Mouse (Mus musculus) CD8-positive naive resting alpha-beta T cell, adult 2 months (primary cell): ENCODE data around the gene Tssk2.

Experiments
- DNase-seq, 2 experiments: peaks; one replicate each; pipeline ENCODE4 v3.0.0; 2022; ENCODE audit warnings: low read depth in 2 of 2, low spot score in 2 of 2

Tssk2 gene

DNA sequence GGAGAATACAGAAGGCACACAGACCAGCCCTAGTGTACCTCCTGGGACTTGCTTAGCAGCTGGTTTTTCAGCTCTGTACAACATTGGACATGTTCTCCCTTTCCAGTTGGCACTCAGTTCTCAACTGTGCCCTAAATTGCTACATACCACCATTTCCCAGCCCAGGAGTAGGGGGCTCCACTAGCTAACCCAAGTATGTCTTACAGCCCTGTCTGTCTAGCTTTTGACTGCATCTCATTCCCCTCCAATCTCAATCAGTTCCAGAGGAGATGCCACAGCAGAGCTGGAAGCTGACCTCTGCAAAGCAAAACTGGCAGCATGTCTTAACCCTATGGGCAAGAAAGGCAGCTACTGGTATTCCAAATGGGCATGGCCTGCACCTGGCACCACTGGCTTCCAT, 2.3 kb upstream of the Tssk2 start:
- no peak for DNase-seq

DNA sequence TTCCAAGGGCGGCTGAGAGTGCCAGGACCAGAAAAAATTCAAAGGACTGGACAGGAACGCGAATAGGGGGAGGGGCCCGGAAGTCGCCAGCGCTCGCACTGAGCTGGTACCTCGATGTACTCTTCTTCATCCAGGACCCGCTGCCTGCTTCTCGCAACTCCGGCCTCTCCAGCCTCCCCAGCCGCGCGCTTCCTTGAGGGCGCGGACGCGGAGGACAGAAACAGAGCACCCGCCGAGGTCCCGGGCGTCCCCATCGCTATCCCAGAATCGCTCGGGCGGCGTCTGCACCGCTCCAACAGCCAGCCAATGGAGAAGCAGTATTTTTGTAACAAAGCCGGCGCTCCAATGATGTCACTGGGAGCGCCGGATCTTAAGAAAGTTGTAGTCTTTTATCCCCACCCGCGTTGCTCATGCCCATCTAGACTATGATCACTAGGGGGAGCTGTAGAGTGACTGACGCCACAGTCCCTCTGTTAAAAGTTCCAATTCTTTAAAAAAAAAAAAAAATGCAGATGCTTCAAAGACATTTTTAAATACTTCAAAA, 12.7 kb downstream of the Tssk2 start, which contains the start of gene Ess2:
Gene Ess2 (minus strand): TSS at position 297 of the 544 bp plus-strand sequence.
- peak; percentile 83 to 86 for DNase-seq

DNA sequence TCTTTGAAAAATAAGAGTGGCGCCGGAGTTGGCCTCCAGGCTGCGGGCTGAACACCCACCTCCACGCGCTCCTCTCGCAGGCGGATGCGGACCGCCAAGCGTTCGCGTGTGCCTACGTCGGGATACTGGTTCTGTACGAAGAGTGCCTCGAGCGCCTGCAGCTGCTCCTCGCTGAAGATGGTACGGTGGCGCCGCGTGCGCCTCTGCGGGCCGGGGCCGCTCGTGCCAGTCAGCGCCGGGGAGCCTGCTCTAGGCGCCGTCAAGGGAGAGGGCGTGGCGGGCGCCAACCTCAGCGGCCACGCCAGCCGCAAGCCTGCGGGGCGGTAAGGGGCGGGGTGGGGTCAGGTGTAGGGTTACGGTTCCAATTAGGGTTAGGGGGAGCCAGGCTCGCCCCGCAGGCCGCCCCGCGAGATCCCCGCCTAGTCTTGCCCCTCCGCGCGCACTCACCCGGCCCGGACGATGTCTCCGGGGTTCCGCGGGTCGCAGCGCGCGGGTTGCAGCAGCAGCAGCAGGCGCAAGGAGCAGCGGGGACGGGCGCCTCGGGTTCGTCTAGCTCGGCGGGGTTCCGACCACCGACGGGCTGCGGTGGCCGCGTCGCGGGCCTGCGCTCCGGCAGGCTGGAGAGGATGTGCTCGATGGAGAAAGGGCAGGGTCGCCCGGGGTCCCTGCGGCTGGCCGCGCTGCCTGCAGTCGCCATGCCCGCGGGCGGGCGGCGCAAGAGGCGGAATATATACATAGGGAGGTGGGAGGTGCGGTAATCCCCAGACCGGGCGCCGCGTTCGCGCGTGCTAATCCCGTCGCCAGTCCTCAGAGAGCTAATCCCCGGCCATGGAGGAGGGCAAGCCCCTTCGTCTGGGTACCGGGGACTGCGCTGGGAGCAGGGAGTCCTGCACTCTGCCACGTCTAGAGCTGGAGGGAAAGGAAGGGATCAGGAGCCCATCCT, 16.1 kb downstream of the Tssk2 start, which contains the start of gene Gsc2:
Gene Gsc2 (minus strand): TSS at position 753 of the 943 bp plus-strand sequence.
- no peak for DNase-seq

DNA sequence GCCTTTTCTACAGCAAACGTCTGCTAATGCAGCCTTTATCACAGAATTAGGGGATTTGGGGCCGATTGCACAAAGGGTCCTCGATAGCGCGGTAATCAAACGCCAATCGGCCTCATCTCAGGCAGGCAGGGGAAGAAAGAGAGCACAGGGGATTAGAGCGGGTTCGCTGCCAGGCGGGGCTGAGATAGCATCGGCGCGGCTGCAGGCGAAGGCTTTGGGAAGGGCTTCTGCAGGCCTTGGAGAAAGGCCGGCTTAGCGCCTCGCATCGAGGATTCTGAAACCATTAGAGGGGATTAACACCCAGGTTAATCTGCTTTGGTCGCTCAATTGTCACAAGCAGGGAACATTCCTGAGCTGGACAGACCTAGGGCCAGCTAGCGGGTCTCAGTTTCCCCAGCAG, 22.1 kb downstream of the Tssk2 start:
- DNase-seq: no peak

DNA sequence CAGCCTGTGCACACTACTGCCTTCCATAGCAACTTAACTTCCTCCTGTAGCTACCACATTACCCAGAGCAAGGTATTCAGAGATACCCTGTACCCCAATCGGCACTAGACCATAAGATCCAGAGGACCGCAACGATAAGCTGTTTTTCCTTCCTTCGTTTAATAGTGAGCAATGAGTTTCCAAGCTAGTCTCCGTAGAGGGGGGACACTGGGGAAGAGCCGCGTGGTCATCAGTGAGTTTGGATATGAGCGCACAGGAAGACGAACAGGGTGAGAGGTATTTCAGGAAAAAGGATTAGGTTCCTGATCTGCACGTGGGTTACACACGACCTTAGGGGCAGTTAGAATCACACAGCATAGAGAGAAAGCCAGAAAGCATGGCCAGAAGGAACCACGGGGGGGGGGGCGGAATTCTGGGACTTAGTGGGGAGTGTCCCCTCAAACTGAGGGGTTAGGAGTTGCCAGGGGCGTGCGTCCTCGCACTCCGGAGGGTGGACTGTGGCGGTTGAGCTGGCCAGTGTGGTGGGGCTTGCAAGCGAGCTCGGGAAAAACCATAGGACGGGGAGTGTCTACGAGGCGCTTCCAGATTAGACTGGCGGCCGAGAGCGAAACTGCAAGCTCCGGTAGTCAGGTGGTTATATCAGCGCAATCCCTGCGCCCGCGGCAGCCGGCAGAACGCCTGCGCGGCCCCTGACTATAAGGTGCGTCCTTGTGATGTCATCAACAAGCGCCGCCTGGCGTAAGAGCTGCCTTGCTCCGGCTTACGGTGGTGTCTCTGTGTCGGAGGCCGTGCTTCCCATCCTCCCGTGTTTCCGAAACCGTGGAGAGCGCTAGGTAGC, 23.1 kb downstream of the Tssk2 start:
- peak; percentile 88 to 89 for DNase-seq

DNA sequence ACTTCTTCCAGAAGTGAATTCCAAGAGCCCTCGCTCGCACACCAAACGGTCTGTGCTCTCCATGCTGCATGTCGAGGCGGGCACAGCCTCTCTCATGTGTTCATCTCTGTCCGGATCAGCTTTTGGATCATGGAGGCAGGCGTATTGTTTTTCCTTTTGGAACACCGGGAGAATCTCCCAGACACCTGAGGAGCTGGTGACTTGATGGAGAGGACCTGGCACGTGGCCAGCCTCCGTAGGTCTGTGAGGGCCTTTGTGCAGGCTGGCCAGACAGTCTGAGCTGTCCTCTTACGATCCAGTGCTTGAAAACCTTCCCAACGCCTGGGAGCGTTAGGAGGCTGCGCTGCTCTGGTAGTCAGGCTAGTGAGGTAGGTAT, 23.7 kb downstream of the Tssk2 start:
- DNase-seq: no peak

DNA sequence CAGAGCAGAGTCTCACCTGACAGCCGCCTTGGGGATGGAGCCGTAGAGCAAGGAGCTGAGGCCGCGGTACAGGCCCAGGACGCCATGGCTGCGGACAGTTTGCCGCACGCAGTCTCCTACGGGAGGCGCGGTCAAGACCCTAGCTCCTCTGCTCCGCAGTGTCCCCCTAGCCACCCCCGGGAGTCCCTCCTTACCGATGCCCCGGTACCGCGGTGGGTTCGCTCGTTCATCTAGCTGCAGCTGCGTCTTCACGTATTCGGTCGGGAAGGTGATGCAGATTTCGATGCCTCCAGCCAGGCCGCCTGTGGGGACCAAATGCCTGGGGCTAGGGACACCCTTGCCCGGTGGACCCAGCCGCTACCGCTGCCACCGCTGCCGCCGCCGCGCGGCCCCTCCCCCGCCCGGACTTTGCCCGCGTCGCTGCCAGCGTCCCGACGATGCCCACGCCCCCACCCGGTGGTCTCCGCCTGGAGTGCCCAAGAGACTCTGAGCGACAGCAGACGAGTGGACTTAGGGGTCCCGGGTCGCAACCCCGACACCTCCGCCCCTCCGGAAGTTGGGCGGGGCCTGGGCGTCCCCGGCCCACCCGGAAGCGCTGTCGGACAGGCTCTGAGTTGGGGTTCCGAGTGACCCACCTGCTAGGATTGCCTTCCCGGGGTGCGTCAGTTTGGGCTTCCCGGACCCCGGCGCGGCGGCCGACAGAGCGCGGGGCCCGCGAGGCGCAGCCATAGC, 29.1 kb downstream of the Tssk2 start:
- DNase-seq: peak in 1 of 2 experiments; percentile 18

DNA sequence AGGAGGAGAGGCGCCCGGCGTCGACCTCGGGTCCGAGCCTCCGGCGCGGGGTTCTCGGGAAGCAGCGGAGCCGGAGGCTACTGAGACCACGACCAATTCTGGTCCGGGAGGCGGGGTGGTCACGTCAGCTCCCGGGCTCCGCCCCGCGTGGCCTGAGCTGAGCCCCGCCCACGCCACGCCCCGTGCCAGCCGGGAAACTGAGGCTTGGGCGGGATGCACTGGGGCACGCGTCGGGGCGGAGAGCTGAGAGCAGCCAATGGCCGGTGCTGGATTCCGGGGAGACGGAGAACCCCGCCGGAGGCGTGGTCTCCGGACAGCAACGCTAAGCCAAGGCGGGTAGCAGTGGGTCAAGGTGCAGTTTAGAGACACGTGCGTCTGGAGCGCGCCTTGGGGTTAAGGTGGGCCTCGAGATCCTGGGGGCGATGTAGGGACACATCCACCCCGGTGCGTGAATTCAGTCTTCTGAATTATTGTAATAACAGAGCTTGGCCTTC, 29.7 kb downstream of the Tssk2 start, which contains the start of gene Slc25a1:
Gene Slc25a1 (minus strand): TSS at position 133 of the 494 bp plus-strand sequence.
- DNase-seq: no peak

DNA sequence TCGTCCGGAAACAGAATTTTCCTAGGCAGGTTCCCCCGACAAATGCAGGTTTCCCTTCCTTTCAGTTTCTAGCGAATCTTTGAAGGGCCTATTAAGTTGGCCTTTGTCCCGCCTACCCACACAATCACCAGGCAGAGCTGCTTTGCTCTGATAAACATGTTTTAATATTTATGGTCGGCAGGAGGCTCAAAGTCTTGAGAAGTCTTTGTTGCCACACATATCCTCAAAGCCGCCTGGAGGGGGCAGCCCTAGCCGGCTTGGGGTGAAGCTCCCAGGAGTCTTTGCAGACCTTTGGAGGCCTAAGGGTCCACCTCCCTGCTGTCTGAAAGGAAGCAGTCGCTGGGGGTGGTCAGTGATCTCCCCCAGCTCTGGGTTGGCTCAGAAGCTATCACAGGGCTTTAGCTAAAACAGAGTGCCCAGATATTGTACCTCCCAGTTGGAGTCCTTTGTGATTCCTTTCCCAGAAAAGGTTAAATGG, 30.2 kb downstream of the Tssk2 start:
- DNase-seq: peak; percentile 72 to 81

DNA sequence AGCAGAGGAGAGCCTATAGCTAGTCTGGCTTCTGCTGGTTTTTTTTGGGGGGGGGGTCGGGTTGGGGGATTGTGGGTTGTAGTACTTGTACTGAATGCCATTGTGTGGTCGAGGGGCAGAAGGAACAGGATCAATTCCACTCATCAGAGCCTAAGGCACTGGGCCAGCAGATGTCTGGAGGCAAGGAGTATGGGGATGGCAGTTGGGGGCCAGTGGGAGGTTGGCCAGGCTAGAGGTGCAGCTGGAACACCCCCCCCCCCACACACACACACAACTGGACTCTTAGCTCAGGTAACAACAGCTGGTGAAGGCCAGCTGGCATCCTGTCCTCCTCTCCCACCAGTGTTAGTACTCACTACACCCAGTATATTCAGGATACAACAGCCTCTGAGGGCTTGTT, 30.8 kb downstream of the Tssk2 start:
- DNase-seq: no peak

DNA sequence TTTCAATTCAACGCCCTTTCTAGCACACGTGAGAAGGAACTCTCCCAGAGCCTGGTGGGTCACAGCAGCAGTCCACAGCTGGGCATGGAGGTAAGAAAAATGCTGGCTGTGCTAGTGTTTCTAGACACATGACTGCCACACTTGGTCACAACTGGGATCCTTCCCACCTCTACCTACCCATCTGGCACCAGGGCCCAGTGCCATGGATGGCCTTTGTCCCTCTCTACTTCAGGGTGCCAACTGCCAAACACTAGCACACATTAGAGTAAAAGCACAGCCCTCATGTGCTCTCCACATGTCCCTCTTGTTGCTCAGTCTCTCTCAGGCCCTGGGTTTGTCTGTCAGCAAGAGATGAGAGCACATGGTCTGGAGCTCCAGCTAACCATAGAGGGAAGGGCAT, 31.2 kb downstream of the Tssk2 start:
- no peak for DNase-seq

DNA sequence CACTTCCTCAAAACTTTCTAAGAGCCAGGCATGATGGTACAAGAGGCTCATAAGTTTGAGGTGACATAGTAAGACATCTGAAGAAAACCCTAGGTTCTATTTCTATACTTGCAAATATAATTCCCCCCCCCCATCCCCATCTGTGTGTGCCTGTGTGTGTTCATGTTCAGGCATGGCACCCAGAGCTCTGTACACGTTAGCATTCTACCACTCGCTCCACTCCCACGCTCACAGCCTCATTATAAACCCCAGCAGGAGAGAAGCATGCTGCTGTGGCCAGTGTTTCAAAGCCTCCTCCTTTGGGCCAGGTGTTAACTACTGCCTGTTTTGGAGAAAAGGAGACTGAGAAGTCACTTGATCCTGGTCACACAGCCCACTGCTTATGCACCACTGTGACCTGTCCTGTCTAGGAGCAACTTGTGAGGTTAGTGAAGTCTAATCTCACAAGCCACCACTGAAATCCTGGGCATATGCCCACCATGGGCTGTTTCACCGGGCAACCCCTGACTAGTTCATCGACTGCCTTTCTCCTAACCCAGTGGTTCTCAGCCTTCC, 33.5 kb downstream of the Tssk2 start:
- no peak for DNase-seq

DNA sequence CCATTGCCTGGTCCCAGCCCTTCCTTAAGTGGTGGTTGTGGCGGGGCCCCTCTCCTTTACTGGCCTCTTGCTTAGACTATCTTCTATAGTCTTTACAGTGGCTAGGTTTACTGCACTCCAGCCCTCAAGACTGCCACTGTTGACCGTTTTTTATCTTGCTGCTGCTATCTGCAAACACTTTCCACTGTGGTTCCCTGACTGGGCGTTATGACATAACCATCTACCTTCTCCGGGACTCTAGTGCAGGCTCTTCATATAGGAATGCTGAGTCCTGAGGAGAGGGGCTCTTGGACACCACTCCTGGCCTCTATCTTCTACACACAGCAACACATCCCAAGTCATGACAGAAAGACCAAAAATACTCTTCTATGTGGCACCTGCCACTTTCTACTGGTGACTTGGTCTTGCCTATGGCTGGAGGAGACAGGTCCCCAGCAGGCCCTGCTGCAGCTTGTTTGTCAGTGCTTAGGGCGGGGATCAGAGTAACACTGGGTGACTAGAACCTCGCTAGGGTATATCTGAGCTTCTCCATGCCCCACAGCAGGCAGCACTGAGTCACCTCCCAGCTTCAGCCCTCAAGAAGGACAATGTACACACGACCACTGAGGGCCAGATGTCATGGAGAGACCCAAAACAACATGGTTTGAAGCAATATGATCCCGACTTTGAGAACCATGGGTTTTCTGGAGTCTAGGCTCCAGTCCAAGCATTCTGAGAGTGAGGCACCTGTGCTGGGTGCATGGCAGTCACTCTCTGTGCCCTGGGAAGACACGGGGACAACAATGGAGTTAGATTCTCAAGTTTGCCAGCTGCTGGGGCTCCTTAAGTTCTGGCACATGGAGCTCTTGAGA, 35.4 kb downstream of the Tssk2 start:
- DNase-seq: no peak

DNA sequence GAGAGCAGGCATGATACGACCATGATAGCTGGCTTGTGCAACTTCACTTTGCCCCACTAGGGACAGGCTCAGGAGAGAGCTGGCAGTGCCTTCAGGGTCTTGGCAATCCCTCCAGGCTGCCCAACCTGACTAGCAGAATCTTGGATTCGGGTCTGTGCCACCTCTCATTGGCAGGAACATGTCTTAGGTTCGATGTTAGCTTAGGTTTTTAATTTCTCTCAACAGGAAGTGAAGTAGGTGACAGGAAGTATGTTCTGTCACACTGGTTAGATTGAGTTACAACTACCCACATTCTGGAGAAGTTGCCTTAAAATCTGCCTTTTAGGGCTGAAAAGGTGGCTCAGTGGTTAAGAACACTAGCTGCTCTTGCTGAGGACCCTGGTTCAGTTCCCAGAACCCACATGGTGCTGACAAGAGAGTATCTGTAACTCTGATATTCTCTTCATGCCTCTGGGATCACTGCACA, 36.0 kb downstream of the Tssk2 start:
- DNase-seq: no peak

DNA sequence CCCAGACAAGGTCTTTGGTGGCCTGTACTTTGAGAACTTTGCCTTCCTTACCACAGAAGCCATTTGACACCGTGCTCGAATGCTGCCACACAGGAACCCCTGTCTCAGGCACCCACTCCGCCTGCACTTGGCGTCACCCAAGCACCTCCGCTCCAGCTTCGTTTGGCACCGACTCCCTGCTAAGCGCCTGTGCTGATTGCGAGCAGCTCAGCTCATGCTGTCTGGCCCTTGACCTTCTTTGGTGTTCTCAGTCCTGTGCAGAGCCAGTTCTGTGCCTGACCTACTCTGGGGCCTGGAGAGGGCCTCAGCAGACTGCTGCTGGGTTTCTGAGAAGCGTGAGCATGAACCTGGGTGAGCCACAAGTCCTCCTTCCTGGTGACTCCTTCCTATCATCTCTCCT, 38.3 kb downstream of the Tssk2 start:
- no peak for DNase-seq

DNA sequence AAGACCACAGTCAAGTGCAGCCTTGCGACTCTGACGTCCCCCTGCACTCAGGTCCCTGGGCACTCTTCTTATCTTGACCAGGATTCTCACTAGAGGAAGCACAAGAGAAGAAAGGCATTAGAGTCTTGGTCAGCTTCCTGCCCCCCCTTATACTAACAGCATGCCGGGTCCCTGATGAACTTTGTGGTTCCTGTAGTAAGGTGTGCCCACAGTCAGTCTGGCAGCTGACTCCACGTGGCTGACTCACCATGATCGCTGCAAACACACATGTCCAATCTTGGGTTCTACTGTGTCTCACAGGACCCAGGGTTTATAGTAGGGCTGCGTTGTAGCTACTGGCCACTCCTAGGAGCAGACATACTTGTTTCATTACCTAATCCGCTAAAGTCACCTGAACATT, 39.8 kb downstream of the Tssk2 start:
- no peak for DNase-seq

DNA sequence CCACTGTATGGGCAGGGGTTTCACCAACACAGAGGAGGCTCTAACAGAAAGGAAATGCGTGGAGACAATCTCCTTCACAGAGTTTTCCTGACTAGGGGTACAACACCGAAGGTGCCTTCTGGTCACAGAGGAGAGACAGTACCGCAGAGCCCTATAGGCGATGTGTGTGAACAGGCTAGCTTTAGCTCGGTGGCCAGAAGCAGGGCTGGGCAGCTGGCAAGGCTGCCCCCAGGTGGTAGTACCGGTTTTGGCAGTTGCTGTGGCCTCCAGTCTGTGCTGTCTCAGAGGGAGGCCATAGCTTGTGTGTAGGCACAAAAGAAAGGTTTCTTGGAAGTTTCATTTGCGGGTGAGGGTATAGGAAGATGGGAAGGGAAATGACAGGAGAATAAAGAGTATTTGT, 40.4 kb downstream of the Tssk2 start:
- DNase-seq: peak; percentile 42 to 70

DNA sequence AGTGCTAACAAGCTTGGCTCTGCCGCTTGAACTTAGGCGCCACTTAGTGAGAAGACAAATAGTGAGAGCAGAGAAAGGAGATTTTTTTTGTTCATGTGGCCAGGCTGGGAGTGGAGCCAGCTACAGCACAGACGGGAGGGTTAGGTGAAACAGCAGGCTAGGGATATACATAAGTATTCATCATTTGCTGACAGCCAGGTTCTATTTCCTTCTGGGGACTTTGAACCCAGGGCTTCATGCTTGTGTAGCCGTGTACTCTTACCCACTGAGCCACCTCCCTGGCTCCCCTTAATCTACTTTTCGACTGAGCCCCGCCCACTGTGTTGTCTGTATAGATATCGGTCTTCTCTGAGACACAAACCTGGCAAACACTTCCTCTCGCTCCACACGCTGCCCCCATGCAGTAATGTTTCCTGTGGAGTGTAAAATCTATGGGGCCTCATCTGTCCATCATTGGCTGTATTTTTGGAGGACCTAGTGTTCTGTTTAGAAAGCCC, 40.9 kb downstream of the Tssk2 start:
- DNase-seq: no peak

DNA sequence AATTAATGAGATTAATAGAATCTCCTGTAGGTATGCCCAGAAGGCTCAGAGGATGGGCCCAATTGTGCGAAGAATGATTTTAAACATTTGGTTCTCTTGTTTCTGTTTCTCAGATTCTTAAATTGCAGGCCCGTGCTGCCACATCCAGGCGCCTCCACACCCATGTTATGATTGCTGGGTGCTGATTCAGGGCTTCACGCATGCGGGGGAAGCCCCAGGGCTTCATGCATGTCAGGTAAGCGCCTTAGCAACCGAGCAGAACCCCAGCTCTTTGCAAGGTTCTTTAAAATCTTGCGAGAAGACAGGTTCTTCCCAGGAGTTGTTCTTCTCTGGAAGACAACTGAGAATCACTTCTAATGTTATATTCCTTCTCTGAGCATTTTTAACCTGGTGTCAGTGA, 45.0 kb downstream of the Tssk2 start:
- DNase-seq: no peak
